In the genomic region with DNA sequence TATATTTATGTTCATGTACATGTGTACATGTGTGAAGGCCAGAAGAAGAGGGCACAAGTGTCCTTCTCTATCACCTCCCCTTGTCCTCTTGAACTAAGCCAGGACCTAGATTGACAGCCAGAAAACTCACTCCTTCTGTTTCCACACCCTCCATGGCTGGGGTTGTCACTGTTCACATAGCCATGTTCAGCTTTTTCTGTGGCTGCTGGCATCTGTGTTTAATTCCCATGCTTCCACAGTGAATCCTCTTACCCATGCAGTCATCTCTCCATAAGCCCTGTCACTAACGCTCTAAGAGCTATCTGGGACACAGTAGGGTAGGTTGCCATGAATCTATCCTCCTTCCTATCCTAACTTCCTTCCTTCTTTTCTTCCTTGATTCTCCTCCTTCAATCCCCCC, we compare ENCODE assay signal across 18 mouse cellular contexts.
DNase-seq lines count a peak whose midpoint lies in the region; ATAC-seq and TF ChIP-seq lines count a peak whose summit lies in the region.
"Had no signal": no experiment of that assay in that cellular context is flagged by ENCODE, and none has a peak within 500 bp of the region (broad histone marks: within the 10 kb centered on the region; RNA-seq: fewer than 3 reads in every experiment).

No protein-coding gene starts in this region.

- no peaks in the 10 kb centered on the region for H3K27me3 ChIP-seq in heart, adult 2 months (ENCODE audit: control insufficient read depth, insufficient read depth, low read length)
- H3K27me3 ChIP-seq in lung, embryonic 14.5 days (ENCODE audit: insufficient read depth, low read length): no peaks in the 10 kb centered on the region
- H3K27me3 ChIP-seq in heart, embryonic 15.5 days: no peaks in the 10 kb centered on the region
- H3K27me3 ChIP-seq in liver, embryonic 16.5 days (ENCODE audit: control insufficient read depth, insufficient read depth, low read depth, low read length): no peaks in the 10 kb centered on the region
- H3K27me3 ChIP-seq: limb, embryonic 12.5 days; neural tube, embryonic 12.5 days had no signal

- TF ChIP-seq CTCF in heart, adult 2 months (IDR thresholded peaks at IDR 0.05): no peak
- no peak for TF ChIP-seq CTCF in lung, embryonic 14.5 days (IDR thresholded peaks at IDR 0.05; ENCODE audit: low read depth)

- no peak overlapping the region for H3K9ac ChIP-seq in heart, adult 2 months (ENCODE audit: low read depth, low read length)
- no peak overlapping the region for H3K9ac ChIP-seq in lung, embryonic 14.5 days
- H3K9ac ChIP-seq in heart, embryonic 15.5 days: no peak overlapping the region
- peak overlapping the region; percentile 48 for H3K9ac ChIP-seq in liver, embryonic 16.5 days (ENCODE audit: low read depth, low read length)
- H3K9ac ChIP-seq: limb, embryonic 12.5 days; neural tube, embryonic 12.5 days had no signal

- no peak for ATAC-seq in lung, embryonic 14.5 days (ENCODE audit: insufficient read depth)
- ATAC-seq in heart, embryonic 15.5 days (replicated peaks; ENCODE audit: insufficient number of reproducible peaks, insufficient read depth, low FRiP score, low read depth): no peak
- no peak for ATAC-seq in liver, embryonic 16.5 days (ENCODE audit: low read depth)

- H3K4me2 ChIP-seq in lung, embryonic 14.5 days: no peak overlapping the region
- peak overlapping the region; percentile 23; the same call in 1 of the 2 replicates for H3K4me2 ChIP-seq in heart, embryonic 15.5 days
- H3K4me2 ChIP-seq in liver, embryonic 16.5 days (ENCODE audit: low read depth, low read length): peak overlapping the region; percentile 75; the same call in 1 of the 2 replicates
- H3K4me2 ChIP-seq: limb, embryonic 12.5 days; neural tube, embryonic 12.5 days had no signal

- peak in 1 of 2 experiments; percentile 23 for DNase-seq in heart, adult 2 months
- no peak for DNase-seq in heart, postnatal 25 days (ENCODE audit: low spot score)
- DNase-seq in lung, embryonic 14.5 days: no peak
- DNase-seq in lung, postnatal 36 days: no peak
- DNase-seq in thymus, postnatal 4 days: no peak
- no peak for DNase-seq in urinary bladder, adult 18-20 months (ENCODE audit: low spot score in 2 of 2)
- DNase-seq: adrenal gland, adult 8-10 months; cerebellum, adult 11-12 months; cerebellum, postnatal 36 days; kidney, adult 18-20 months; kidney, postnatal 10 days; right cerebral cortex, postnatal 4 days; thymus, postnatal 36 days had no signal

- H3K27ac ChIP-seq in heart, adult 2 months: peak overlapping the region; percentile 88
- H3K27ac ChIP-seq in lung, embryonic 14.5 days (ENCODE audit: low read depth): peak overlapping the region; percentile 4; the same call in 1 of the 2 replicates
- peak overlapping the region; percentile 89 for H3K27ac ChIP-seq in heart, embryonic 15.5 days
- peak overlapping the region; percentile 99 for H3K27ac ChIP-seq in liver, embryonic 16.5 days (ENCODE audit: low read length)
- H3K27ac ChIP-seq: left cerebral cortex, adult 2 months; limb, embryonic 12.5 days; neural tube, embryonic 12.5 days had no signal

- no peak for TF ChIP-seq EP300 in heart, adult 2 months (IDR thresholded peaks at IDR 0.05; ENCODE audit: insufficient read depth, low read depth, low read length)

- no peaks in the 10 kb centered on the region for H3K9me3 ChIP-seq in lung, embryonic 14.5 days (ENCODE audit: low read depth, low read length)
- no peaks in the 10 kb centered on the region for H3K9me3 ChIP-seq in heart, embryonic 15.5 days (replicated peaks)
- no peaks in the 10 kb centered on the region for H3K9me3 ChIP-seq in liver, embryonic 16.5 days (replicated peaks; ENCODE audit: control insufficient read depth, low read length)
- H3K9me3 ChIP-seq: limb, embryonic 12.5 days; neural tube, embryonic 12.5 days had no signal

- no peak overlapping the region for H3K4me3 ChIP-seq in heart, adult 2 months
- no peak overlapping the region for H3K4me3 ChIP-seq in lung, embryonic 14.5 days (ENCODE audit: low read depth, low read length)
- H3K4me3 ChIP-seq in heart, embryonic 15.5 days: no peak overlapping the region
- H3K4me3 ChIP-seq in liver, embryonic 16.5 days (ENCODE audit: low read depth, low read length): no peak overlapping the region
- H3K4me3 ChIP-seq: left cerebral cortex, adult 2 months; limb, embryonic 12.5 days; neural tube, embryonic 12.5 days had no signal

- intact Hi-C loops in heart, adult 2 months (cut with DNase I): loop anchor here (2.0 to 5.0 kb wide), 3 partner anchors 33 to 89 kb away; a partner anchor contains a TSS
- intact Hi-C loops in heart, postnatal 25 days (cut with DNase I): loop anchor here (5.0 kb wide), 2 partner anchors 51 to 84 kb away; no protein-coding TSS in a partner anchor

- H3K4me1 ChIP-seq in heart, adult 2 months (ENCODE audit: control insufficient read depth, insufficient read depth, low read length): peaks cover 15% of the 10 kb centered on the region
- peaks cover 6% of the 10 kb centered on the region; the same call in 1 of the 2 replicates for H3K4me1 ChIP-seq in lung, embryonic 14.5 days (ENCODE audit: insufficient read depth)
- H3K4me1 ChIP-seq in heart, embryonic 15.5 days (replicated peaks): peaks cover 65% of the 10 kb centered on the region
- peaks cover 81% of the 10 kb centered on the region for H3K4me1 ChIP-seq in liver, embryonic 16.5 days (ENCODE audit: control insufficient read depth, low read depth, low read length)

- no peak for TF ChIP-seq POLR2A in heart, adult 2 months (IDR thresholded peaks at IDR 0.05; ENCODE audit: insufficient read depth, low read depth, low read length)

- H3K79me2 ChIP-seq in heart, adult 2 months (replicated peaks; ENCODE audit: control insufficient read depth, insufficient read depth, low read length): no peaks in the 10 kb centered on the region

- 31% methylated on average over 1 of the region's 1 CpGs for WGBS in heart, adult 2 months
- WGBS in lung, embryonic 14.5 days: 84% methylated on average over 1 of the region's 1 CpGs
- 43% methylated on average over 1 of the region's 1 CpGs for WGBS in heart, embryonic 15.5 days
- WGBS in liver, embryonic 16.5 days (ENCODE audit: insufficient replicate concordance): 40% methylated on average over 1 of the region's 1 CpGs

- H3K36me3 ChIP-seq in heart, adult 2 months (ENCODE audit: control insufficient read depth, insufficient read depth, low read length): no peaks in the 10 kb centered on the region
- no peaks in the 10 kb centered on the region for H3K36me3 ChIP-seq in lung, embryonic 14.5 days (ENCODE audit: insufficient read depth)
- no peaks in the 10 kb centered on the region for H3K36me3 ChIP-seq in heart, embryonic 15.5 days
- H3K36me3 ChIP-seq in liver, embryonic 16.5 days (ENCODE audit: control insufficient read depth, insufficient read depth): no peaks in the 10 kb centered on the region
- H3K36me3 ChIP-seq: limb, embryonic 12.5 days; neural tube, embryonic 12.5 days had no signal

Comparison
In these comparisons a context has a peak if more than half of its experiments do, and no peak if none do; other contexts are left out.
1. H3K27ac ChIP-seq: peak in every context shown above with its lines; median percentile 99 in liver, embryonic 16.5 days; 89 in heart, embryonic 15.5 days; 88 in heart, adult 2 months; 4 in lung, embryonic 14.5 days.